Comparison of ENCODE assay signal across 10 mouse cellular contexts in genomic region chr2:52615429-52615828, GRCm38 (mm10).
DNase-seq lines count a peak whose midpoint lies in the region; TF ChIP-seq lines count a peak whose summit lies in the region.
"Had no signal": no experiment of that assay in that cellular context is flagged by ENCODE, and none has a peak within 500 bp of the region (broad histone marks: within the 10 kb centered on the region; RNA-seq: fewer than 3 reads in every experiment).

No protein-coding gene starts in this region.

- peak; percentile 84 for DNase-seq in left cerebral cortex, postnatal 4 days
- DNase-seq in left cerebral cortex, postnatal 25 days (ENCODE audit: low spot score in 2 of 2), result no peak
- peak; percentile 90 for DNase-seq in cerebellum, adult 11-12 months
- peak; percentile 91 for DNase-seq in cerebellum, adult 9-11 months
- DNase-seq in gastrocnemius, postnatal 25 days, result peak; percentile 43
- DNase-seq in kidney, adult 9 months, result no peak
- no peak for DNase-seq in lung, adult 2 months
- DNase-seq: kidney, adult 11 months; liver, postnatal 0 days had no signal

- 73% methylated on average over 5 of the region's 5 CpGs for WGBS in lung, adult 2 months

- no peaks in the 10 kb centered on the region for H3K4me1 ChIP-seq in lung, adult 2 months (ENCODE audit: control insufficient read depth, insufficient read depth, low read length)
- H3K4me1 ChIP-seq: limb, embryonic 12.5 days had no signal

- intact Hi-C loops in left cerebral cortex, postnatal 4 days (cut with DNase I), result no loop called here
- intact Hi-C loops in left cerebral cortex, postnatal 25 days (cut with DNase I), result no loop called here

- no peak overlapping the region for H3K4me3 ChIP-seq in lung, adult 2 months (replicated peaks; ENCODE audit: extremely low read depth, low read depth, low read length)
- H3K4me3 ChIP-seq: limb, embryonic 12.5 days had no signal

- TF ChIP-seq CTCF in lung, adult 2 months (IDR thresholded peaks at IDR 0.05; ENCODE audit: insufficient read depth, low read length), result no peak

- no peak for TF ChIP-seq POLR2A in lung, adult 2 months (IDR thresholded peaks at IDR 0.05; ENCODE audit: borderline replicate concordance, extremely low read depth, low read depth, low read length)

Comparison
In these comparisons a context has a peak if more than half of its experiments do, and no peak if none do; other contexts are left out.
1. DNase-seq: peak in left cerebral cortex, postnatal 4 days (single experiment), cerebellum, adult 11-12 months (single experiment), cerebellum, adult 9-11 months (single experiment) and gastrocnemius, postnatal 25 days (single experiment); none in left cerebral cortex, postnatal 25 days (0 of 2), kidney, adult 9 months (single experiment) and lung, adult 2 months (single experiment).